Mouse (Mus musculus) small intestine, adult 2 months (tissue): ENCODE results near the gene Mfn1. TPM values are rescaled to one million over a fixed set of nuclear protein-coding genes. Genes with fewer than 3 reads are reported as not detected.

Experiments
- H3K27ac ChIP-seq: fragments of 200-500 bp; 2 replicates; pipeline ENCODE4 v1.5.1; 2012; ENCODE audit warnings: low read depth, low read length, control low read depth, inconsistent platforms; ENCODE audit not compliant: insufficient read depth
- H3K27me3 ChIP-seq: fragments of 200-500 bp; 2 replicates; pipeline ENCODE4 v1.6.1; 2012; ENCODE audit warnings: mild to moderate bottlenecking, moderate library complexity, low read length, inconsistent platforms; ENCODE audit not compliant: control insufficient read depth, insufficient read depth
- H3K36me3 ChIP-seq: fragments of 200-500 bp; 2 replicates; pipeline ENCODE4 v1.6.1; 2012; ENCODE audit warnings: mild to moderate bottlenecking, low read length, control low read depth, inconsistent platforms; ENCODE audit not compliant: control insufficient read depth, insufficient read depth
- H3K4me1 ChIP-seq: fragments of 200-500 bp; 2 replicates; pipeline ENCODE4 v1.6.1; 2012; ENCODE audit warnings: low read length, inconsistent platforms, mixed read lengths; ENCODE audit not compliant: control insufficient read depth, insufficient read depth, insufficient read length
- H3K4me3 ChIP-seq: fragments of 200-500 bp; 2 replicates; pipeline ENCODE4 v1.5.1; 2012; ENCODE audit warnings: low read depth, mild to moderate bottlenecking, control low read depth, inconsistent platforms, low read length, moderate library complexity
- CTCF ChIP-seq: fragments of 200-500 bp; IDR thresholded peaks from 2 replicates; pipeline ENCODE4 v1.5.1; 2012; ENCODE audit warnings: low read depth, mild to moderate bottlenecking, control low read depth, inconsistent platforms, low read length, moderate library complexity, mixed read lengths; ENCODE audit not compliant: insufficient replicate concordance, insufficient read length; ENCODE audit errors: extremely low read depth
- POLR2A ChIP-seq: fragments of 200-500 bp; IDR thresholded peaks from 2 replicates; pipeline ENCODE4 v1.6.1; 2012; ENCODE audit warnings: low read depth, mild to moderate bottlenecking, control low read depth, inconsistent platforms, low read length, moderate library complexity
- WGBS: fragments of 180-500 bp; shearing (Covaris S2); methylation state at CpG from one replicate; pipeline ENCODE4 v1.1.7; 2018; 5-methylcytosine and 5-hydroxymethylcytosine counted together
- polyA plus RNA-seq: library from polyadenylated mRNA; depleted of rRNA; stranded (reverse); fragments of >200 nt; gene quantifications from 2 replicates; pipeline ENCODE4 v1.2.3, GENCODE M21; 2012

Mfn1 gene
- polyA plus RNA-seq, 1 experiment: 4.6 TPM

DNA sequence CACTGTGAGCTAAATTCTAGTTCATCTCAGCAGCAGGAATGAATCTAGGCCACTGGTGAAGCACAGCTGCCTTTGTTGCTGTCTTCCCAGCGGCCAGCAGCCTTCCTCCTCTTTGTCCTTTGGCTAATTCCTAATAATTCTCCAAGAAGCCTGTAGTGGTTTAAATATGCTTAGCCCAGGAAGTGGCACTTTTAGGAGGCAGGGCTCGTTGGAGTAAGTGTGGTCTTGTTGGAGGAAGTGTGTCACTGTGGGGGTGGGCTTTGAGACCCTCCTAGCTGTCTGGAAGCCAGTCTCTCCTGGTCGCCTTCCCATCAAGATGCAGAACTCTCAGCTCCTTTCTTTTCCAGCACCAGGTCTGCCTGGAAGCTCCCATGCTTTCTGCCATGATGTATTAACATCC is 23.4 kb upstream of the Mfn1 start:
- Histone ChIP-seq H3K4me1 (peaks cover 2% of the 10 kb centered on the region), H3K27me3 (no peaks in the 10 kb centered on the region), H3K36me3 (no peaks in the 10 kb centered on the region), H3K4me3 (no peak overlapping the region), H3K27ac (no peak overlapping the region)
- TF ChIP-seq CTCF: no peak
- no peak for TF ChIP-seq POLR2A
- 85% methylated on average over 3 of the region's 3 CpGs for WGBS

DNA sequence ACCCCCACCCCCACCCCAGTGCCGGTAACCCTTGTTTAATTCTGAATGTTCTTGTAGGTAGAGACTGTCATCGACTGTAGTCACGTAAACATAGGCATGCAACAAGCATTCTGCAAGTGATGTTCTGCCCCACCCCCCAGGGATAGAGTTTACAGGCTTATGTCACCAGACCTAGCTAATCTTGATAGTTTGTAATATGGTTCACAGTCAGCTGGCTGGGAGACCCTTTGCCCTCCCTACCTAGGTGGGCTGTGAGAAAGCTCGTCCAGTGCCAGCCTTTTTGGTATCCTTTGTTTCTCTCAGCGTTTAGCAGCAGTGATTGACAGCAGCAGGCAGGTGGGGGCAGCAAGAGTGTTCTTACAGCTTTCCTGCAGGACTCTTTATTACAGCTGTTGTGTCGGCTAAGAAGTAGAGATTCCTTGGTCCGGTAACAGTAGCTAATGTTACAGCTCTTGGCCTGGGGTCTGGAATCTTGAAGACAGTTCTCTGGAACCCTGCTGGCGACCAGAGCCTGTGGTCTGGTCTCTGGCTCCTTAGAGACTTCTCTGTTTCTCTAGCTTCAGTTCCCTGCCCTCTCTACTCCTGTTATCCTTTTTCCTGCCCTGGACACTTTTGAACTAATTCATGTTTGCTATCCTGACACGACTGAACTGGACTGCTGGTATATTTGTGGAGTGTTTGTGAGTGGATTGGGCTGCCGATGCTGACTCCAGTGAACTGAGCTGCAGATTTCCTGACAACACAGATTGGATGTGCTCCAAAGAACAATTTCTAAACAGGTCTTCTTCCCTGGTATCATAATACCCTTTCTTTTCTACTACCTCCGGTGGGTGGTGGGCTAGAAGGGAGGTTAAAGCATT is 22.7 kb upstream of the Mfn1 start:
- WGBS: 74% methylated on average over 11 of the region's 11 CpGs
- Histone ChIP-seq H3K27ac (no peak overlapping the region), H3K4me3 (no peak overlapping the region), H3K36me3 (no peaks in the 10 kb centered on the region), H3K4me1 (peaks cover 4% of the 10 kb centered on the region), H3K27me3 (no peaks in the 10 kb centered on the region)
- no peak for TF ChIP-seq POLR2A
- TF ChIP-seq CTCF: no peak

DNA sequence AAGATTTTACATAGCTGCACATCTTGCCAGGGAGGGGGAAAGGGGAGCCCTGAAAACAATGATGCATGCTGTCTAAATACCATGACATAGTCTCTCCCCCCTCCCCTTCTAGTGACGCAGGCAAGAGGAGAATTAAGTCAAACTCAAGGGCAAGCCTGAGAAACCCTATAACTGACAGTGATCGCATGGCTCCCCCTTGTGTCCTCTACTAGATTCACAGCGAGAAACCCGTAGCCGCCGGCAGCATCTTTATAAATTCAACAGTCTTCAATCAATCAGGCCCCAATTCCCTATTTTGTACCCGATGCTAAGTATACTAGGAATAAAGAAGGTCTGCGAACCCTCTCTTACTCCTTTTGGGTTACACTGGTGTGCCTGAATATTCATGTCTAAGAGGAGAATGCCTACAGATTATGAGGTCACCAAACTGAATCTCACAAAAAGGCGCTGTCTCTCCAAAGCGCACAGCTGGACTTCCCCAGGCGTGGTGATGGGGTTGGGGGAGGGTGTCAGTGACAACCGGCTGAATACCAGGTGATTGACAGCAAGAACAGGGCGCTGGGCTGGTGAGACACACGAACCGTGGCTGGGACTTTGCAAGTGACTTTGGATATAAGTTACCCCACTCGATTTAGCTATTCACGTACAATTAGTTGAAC is 20.5 kb upstream of the Mfn1 start:
- WGBS: 3% methylated on average over 17 of the region's 17 CpGs
- TF ChIP-seq CTCF: peak; percentile 84; the same call in 1 of the 2 replicates
- no peak for TF ChIP-seq POLR2A
- H3K36me3 ChIP-seq: no peaks in the 10 kb centered on the region

DNA sequence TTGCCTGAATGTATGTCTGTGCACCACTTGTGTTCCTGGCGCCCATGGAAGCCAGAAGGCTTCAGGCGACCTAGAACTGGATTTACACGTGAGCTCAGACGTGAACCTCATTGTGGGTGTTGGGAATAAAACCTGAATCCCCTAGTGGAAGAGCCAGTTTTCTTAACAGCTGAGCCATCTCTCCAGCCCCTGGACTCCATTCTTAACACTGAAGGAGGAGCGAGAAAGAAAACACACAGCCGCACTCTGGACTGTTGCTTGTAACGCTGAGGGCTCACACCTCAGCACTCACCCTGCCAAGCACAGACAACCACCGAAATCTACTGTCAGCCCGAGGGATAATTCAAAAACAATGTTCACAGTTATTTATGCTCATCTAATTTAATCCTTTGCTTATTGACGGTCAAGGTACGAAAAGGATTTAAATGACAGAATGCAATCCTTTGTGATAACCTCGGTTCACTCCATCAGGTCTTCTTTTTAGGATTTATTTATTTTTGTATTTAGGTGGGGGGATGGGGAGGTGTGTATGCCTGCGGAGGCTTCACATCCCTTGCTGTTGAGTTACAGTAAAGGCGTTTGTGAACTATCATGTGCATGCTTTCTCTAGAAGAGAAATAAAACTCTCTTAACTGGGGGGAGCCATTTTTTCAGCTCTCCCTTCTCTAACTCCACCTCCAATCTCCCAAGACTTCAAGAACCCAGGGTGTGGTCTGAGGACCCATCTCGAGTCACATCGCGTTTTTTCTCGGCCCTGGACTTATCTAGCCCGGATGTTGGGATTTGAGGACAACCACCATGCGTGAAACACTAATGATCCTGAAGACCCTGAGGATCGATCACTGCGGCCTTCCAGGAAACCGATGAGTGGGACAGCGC is 19.5 kb upstream of the Mfn1 start, which contains the start of gene Zfp639:
Gene Zfp639 (plus strand): TSS at position 764 of the 879 bp plus-strand sequence.
- Histone ChIP-seq H3K4me3 (peak within 1 kb of the TSS; percentile 73), H3K27ac (peak within 1 kb of the TSS; percentile 68), H3K4me1 (peaks cover 4% of the 10 kb centered on the region), H3K27me3 (no peaks in the 10 kb centered on the region), H3K36me3 (0 out of 2 replicates have a peak, but pooled peaks cover 2% of the 10 kb centered on the region)
- 8% methylated on average over 24 of the region's 24 CpGs for WGBS
- TF ChIP-seq POLR2A (peak; percentile 36; the same call in 1 of the 2 replicates), CTCF (no peak)

More for the DNA sequence above, 20.5 kb upstream of the Mfn1 start:
- H3K4me1 ChIP-seq: peaks cover 4% of the 10 kb centered on the region
- no peaks in the 10 kb centered on the region for H3K27me3 ChIP-seq
- H3K4me3 ChIP-seq: no peak overlapping the region
- no peak overlapping the region for H3K27ac ChIP-seq

DNA sequence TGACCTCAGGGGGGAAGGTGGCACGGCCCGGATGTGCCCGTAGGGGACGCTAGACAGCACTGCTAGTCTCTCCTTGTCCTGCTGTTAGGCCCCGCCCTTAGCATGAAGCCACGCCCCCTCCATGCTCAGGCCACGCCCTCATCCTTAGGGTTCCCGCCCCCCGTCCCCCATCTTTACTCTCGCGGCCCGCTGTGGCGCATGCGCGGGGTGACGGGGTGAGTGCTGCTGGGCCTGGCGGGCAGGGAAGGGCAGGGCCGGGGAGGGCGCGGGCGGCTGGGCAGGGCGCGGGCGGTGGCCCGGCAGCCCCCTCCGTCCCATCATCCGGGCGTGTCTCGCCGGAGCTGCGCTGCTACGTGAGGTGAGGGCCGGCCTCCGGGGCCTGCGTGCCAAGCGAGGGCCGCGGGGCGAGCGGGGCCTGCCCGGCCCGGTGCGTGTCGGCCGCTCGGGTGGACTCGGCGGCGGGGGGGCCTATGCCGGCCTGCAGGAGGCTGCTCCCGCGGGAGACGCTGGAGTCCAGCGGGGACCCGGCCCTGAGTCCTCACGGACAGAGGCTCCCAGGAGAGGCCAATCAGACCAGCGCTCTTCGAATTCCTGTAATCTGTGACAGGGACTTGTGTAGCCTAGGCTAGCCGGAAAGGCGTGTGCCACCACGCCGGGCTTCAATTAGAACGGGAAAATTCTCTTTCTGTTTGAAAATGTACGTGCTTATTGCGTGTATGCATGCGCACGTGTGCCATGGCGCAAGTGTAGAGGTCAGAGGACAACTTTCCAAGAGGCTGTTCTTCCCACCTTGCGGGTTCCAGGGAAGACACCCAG is 18.7 kb upstream of the Mfn1 start:
- Histone ChIP-seq H3K4me1 (peaks cover 4% of the 10 kb centered on the region), H3K4me3 (peak overlapping the region; percentile 73), H3K27me3 (no peaks in the 10 kb centered on the region), H3K36me3 (peaks cover 8% of the 10 kb centered on the region; the same call in 1 of the 2 replicates), H3K27ac (peak overlapping the region; percentile 68)
- peak; percentile 83 for TF ChIP-seq CTCF
- 0 out of 2 replicates have a peak, but pooled peaks have one; percentile 15 for TF ChIP-seq POLR2A
- under 1% methylated on average over 69 of the region's 69 CpGs for WGBS

DNA sequence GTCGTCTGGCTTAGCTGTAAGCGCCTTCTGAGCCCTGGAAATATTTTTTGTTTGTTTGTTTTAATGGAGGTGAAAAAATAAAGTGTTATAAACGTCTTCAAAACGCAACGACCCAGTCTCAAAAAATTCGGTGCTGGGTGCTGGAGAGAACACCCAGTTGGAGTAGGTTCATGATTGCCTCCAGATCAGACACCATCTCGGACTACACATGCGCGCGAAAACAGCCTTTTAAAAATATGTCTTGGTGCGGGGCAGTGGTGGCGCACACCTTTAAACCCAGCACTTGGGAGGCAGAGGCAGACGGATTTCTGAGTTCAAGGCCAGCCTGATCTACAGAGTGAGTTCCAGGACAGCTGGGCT is 18.1 kb upstream of the Mfn1 start:
- peaks cover 12% of the 10 kb centered on the region for H3K36me3 ChIP-seq
- no peak for TF ChIP-seq POLR2A
- TF ChIP-seq CTCF: no peak
- peak overlapping the region; percentile 68 for H3K27ac ChIP-seq
- WGBS: 2% methylated on average over 13 of the region's 13 CpGs
- H3K27me3 ChIP-seq: no peaks in the 10 kb centered on the region
- H3K4me3 ChIP-seq: peak overlapping the region; percentile 73
- H3K4me1 ChIP-seq: peaks cover 4% of the 10 kb centered on the region
